Mouse (Mus musculus) neural tube, embryonic 11.5 days (tissue): ENCODE results near the gene Inka2. TPM values are rescaled to one million over a fixed set of nuclear protein-coding genes. Genes with fewer than 3 reads are reported as not detected.

Source experiments
- ATAC-seq: fragments of 200-750 bp; cut with Nextera tagmentation; 2 replicates; pipeline ENCODE4 v1.8.0; 2017; ENCODE audit warnings: moderate number of reproducible peaks, mild to moderate bottlenecking, moderate TSS enrichment, moderate library complexity; ENCODE audit not compliant: insufficient read depth, low FRiP score, low TSS enrichment
- DNase-seq: peaks from one replicate; pipeline ENCODE4 v3.0.0-alpha.2; 2015; ENCODE audit warnings: low spot score
- H3K27ac ChIP-seq: fragments of 300-500 bp; sonication (generic); 2 replicates; pipeline ENCODE4 v1.5.1; 2014; ENCODE audit warnings: low read depth, mild to moderate bottlenecking, low read length
- H3K27me3 ChIP-seq: fragments of 300-500 bp; sonication (generic); 2 replicates; pipeline ENCODE4 v1.6.1; 2014; ENCODE audit warnings: mild to moderate bottlenecking, low read length, mixed read lengths; ENCODE audit not compliant: control insufficient read depth, insufficient read depth
- H3K36me3 ChIP-seq: fragments of 300-500 bp; sonication (generic); 2 replicates; pipeline ENCODE4 v1.6.1; 2014; ENCODE audit warnings: mild to moderate bottlenecking, low read length, moderate library complexity, mixed read lengths; ENCODE audit not compliant: control insufficient read depth, insufficient read depth
- H3K4me1 ChIP-seq: fragments of 300-500 bp; sonication (generic); 2 replicates; pipeline ENCODE4 v1.6.1; 2014; ENCODE audit warnings: low read length, mixed read lengths; ENCODE audit not compliant: control insufficient read depth, insufficient read depth
- H3K4me2 ChIP-seq: fragments of 300-500 bp; sonication (generic); 2 replicates; pipeline ENCODE4 v1.6.1; 2014; ENCODE audit warnings: low read depth, mild to moderate bottlenecking, moderate library complexity
- H3K4me3 ChIP-seq: fragments of 300-500 bp; sonication (generic); 2 replicates; pipeline ENCODE4 v1.5.1; 2014; ENCODE audit warnings: low read depth, low read length
- H3K9ac ChIP-seq: fragments of 300-500 bp; sonication (generic); 2 replicates; pipeline ENCODE4 v1.6.1; 2014; ENCODE audit warnings: mild to moderate bottlenecking, low read length
- H3K9me3 ChIP-seq: fragments of 300-500 bp; sonication (generic); 2 replicates; pipeline ENCODE4 v1.6.1; 2016; ENCODE audit warnings: low read length; ENCODE audit not compliant: control insufficient read depth
- WGBS: fragments of 180-500 bp; shearing (Covaris S2); extraction: QIAGEN DNeasy Blood & Tissue Kit; methylation state at CpG from one replicate; pipeline ENCODE4 v1.1.7; 2014; 5-methylcytosine and 5-hydroxymethylcytosine counted together
- polyA plus RNA-seq: library from polyadenylated mRNA; unstranded; fragments of >200 nt; fragmentation: Nextera tagmentation; extraction: Ambion mirVana; gene quantifications from 2 replicates; pipeline ENCODE4 v1.2.1, GENCODE M21; 2014

Inka2 gene
- polyA plus RNA-seq, 1 experiment from 2014 or later, result 1.8 TPM

- no peak for ATAC-seq
- Histone ChIP-seq H3K4me1 (no peaks in the 10 kb centered on the region), H3K9ac (no peak overlapping the region), H3K4me3 (no peak overlapping the region), H3K9me3 (no peaks in the 10 kb centered on the region), H3K27me3 (no peaks in the 10 kb centered on the region), H3K27ac (no peak overlapping the region), H3K4me2 (no peak overlapping the region), H3K36me3 (no peaks in the 10 kb centered on the region)
- DNase-seq, result no peak
- 94% methylated on average over 4 of the region's 4 CpGs for WGBS
These were observed 29.1 kb downstream of the Inka2 start for GRCm38 (mm10) chr3:105733538-105733937.

- no peak overlapping the region for H3K4me3 ChIP-seq
- H3K27me3 ChIP-seq, result no peaks in the 10 kb centered on the region
- H3K4me2 ChIP-seq, result no peak overlapping the region
- no peak for DNase-seq
- no peak for ATAC-seq
- no peak overlapping the region for H3K9ac ChIP-seq
- H3K36me3 ChIP-seq, result no peaks in the 10 kb centered on the region
- no peaks in the 10 kb centered on the region for H3K4me1 ChIP-seq
- no peak overlapping the region for H3K27ac ChIP-seq
- H3K9me3 ChIP-seq, result no peaks in the 10 kb centered on the region
These were observed 30.9 kb downstream of the Inka2 start for GRCm38 (mm10) chr3:105735285-105735684.

DNA sequence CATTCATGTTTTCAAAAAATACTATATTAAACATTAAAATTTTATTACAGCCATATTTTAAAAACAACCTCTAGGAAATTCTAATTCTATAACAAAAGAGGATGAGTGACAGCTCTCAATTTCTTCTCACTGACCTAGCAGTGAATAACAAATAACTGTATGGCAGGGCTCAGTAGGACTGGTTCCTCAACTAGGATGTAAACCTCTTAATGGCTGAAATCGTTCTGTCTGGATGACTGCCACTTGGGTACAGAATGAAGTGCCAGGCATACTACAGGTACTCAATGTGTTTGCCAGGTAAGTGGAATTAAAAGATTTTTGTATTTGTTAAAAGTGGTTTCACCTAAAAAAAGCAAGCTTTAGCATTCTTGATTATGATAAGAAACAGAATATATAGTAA, 31.7 kb downstream of the Inka2 start:
- DNase-seq, result no peak
- no peak overlapping the region for H3K4me2 ChIP-seq
- WGBS, result 98% methylated on average over 1 of the region's 1 CpGs
- H3K27me3 ChIP-seq, result no peaks in the 10 kb centered on the region
- H3K9ac ChIP-seq, result no peak overlapping the region
- H3K36me3 ChIP-seq, result no peaks in the 10 kb centered on the region
- no peaks in the 10 kb centered on the region for H3K4me1 ChIP-seq
- no peaks in the 10 kb centered on the region for H3K9me3 ChIP-seq
- no peak overlapping the region for H3K27ac ChIP-seq
- ATAC-seq, result no peak
- no peak overlapping the region for H3K4me3 ChIP-seq

DNA sequence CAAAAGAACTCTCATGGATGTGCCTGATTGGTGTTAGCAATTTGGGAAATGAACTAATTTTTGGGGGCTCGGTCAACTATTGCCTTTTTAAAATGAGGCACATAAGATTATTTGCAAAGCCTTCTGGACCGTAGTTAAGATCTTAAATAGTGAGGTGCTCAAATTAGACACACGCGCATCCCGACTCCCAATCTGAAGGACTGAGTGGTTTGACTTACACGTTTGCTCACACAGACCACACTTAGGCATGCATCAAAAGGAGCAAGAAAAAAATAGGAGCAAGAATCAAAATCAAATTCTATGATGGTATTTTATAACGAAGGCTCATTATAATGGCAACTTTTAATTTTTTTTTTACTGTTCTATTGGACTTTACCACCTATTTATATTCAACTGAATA, 32.7 kb downstream of the Inka2 start:
- Histone ChIP-seq H3K9ac (no peak overlapping the region), H3K9me3 (no peaks in the 10 kb centered on the region), H3K4me3 (no peak overlapping the region), H3K4me2 (no peak overlapping the region), H3K36me3 (no peaks in the 10 kb centered on the region), H3K27ac (no peak overlapping the region), H3K27me3 (no peaks in the 10 kb centered on the region), H3K4me1 (no peaks in the 10 kb centered on the region)
- WGBS, result 92% methylated on average over 7 of the region's 7 CpGs
- DNase-seq (no peak), ATAC-seq (no peak)

- ATAC-seq (no peak), DNase-seq (no peak)
- Histone ChIP-seq H3K4me2 (no peak overlapping the region), H3K4me1 (no peaks in the 10 kb centered on the region), H3K9ac (no peak overlapping the region), H3K27ac (no peak overlapping the region), H3K27me3 (no peaks in the 10 kb centered on the region), H3K9me3 (no peaks in the 10 kb centered on the region), H3K36me3 (no peaks in the 10 kb centered on the region), H3K4me3 (no peak overlapping the region)
- 71% methylated on average over 3 of the region's 3 CpGs for WGBS
These were observed 33.3 kb downstream of the Inka2 start for GRCm38 (mm10) chr3:105737666-105738065.

DNA sequence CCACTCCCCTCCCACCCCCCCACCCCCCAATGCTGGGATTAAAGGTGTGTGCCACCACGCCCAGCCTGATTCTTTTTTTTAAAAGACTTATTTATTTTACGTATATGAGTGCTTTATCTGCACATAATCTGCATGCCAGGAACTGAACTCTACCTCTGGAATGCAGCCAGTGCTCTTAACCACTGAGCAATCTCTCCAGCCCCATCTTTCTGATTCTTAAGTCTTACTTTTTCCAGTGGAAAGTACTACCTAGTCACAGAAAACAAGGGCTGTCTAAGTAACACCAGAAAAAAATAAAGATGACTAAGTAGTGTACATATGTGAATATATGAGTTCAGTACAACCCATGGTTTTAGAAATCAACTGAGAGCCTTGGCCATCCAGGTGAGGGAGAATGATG, 42.1 kb downstream of the Inka2 start:
- DNase-seq, result no peak
- no peak overlapping the region for H3K27ac ChIP-seq
- no peak for ATAC-seq
- no peak overlapping the region for H3K4me3 ChIP-seq
- H3K4me1 ChIP-seq, result no peaks in the 10 kb centered on the region
- no peaks in the 10 kb centered on the region for H3K9me3 ChIP-seq
- H3K4me2 ChIP-seq, result no peak overlapping the region
- no peak overlapping the region for H3K9ac ChIP-seq
- no peaks in the 10 kb centered on the region for H3K27me3 ChIP-seq
- H3K36me3 ChIP-seq, result no peaks in the 10 kb centered on the region
- WGBS, result 95% methylated on average over 2 of the region's 2 CpGs

DNA sequence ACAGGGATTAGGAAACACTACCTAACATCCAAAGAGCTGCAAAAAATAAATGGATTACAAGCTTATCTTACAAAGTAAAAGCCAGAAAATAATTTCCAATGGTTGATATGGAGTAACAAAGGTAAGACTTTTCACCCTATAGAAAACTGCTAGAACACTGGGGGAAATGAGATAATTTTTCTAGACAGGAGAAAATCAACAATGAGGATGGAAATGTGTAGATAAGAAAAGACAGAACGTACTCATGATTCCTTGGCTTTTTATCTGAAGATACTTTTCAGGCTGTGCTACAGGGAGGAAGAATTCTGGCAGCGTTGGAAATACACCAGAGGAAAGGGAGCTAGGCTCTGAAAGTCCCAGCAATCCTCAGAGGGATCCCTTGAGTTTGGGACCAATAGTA, 46.4 kb downstream of the Inka2 start:
- H3K27ac ChIP-seq, result no peak overlapping the region
- no peak for ATAC-seq
- no peaks in the 10 kb centered on the region for H3K36me3 ChIP-seq
- no peak overlapping the region for H3K4me3 ChIP-seq
- no peaks in the 10 kb centered on the region for H3K9me3 ChIP-seq
- H3K27me3 ChIP-seq, result no peaks in the 10 kb centered on the region
- H3K9ac ChIP-seq, result no peak overlapping the region
- H3K4me2 ChIP-seq, result no peak overlapping the region
- DNase-seq, result no peak
- H3K4me1 ChIP-seq, result no peaks in the 10 kb centered on the region
- WGBS, result 93% methylated on average over 2 of the region's 2 CpGs

- WGBS, result 84% methylated on average over 3 of the region's 3 CpGs
- no peak overlapping the region for H3K4me3 ChIP-seq
These were observed 49.8 kb downstream of the Inka2 start for GRCm38 (mm10) chr3:105754184-105754583.

DNA sequence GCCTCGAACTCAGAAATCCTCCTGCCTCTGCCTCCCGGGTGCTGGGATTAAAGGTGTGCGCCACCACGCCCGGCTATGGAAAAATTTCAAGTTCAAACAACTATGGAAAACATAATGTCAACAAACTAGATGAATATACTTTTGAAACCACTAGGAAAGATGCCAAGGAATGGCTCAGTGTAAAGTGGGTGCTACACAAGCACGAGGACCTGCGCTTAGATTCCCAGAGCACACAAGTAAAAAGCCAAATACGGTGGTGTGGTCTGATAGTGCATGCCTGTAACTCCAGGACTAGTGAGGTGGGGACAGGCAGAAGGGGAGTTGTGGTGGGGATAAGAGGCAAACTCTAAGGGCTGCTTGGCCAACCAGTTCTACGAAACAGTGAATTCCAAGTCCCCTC, 50.7 kb downstream of the Inka2 start:
- H3K9ac ChIP-seq, result no peak overlapping the region
- no peaks in the 10 kb centered on the region for H3K4me1 ChIP-seq
- H3K36me3 ChIP-seq, result no peaks in the 10 kb centered on the region
- no peak for DNase-seq
- no peaks in the 10 kb centered on the region for H3K27me3 ChIP-seq
- no peak for ATAC-seq
- no peak overlapping the region for H3K4me3 ChIP-seq
- 94% methylated on average over 9 of the region's 9 CpGs for WGBS
- H3K27ac ChIP-seq, result no peak overlapping the region
- H3K9me3 ChIP-seq, result no peaks in the 10 kb centered on the region
- H3K4me2 ChIP-seq, result no peak overlapping the region

More at GRCm38 (mm10) chr3:105754184-105754583, 49.8 kb downstream of the Inka2 start:
- Histone ChIP-seq H3K9ac (no peak overlapping the region), H3K9me3 (no peaks in the 10 kb centered on the region), H3K27ac (no peak overlapping the region), H3K27me3 (no peaks in the 10 kb centered on the region), H3K4me2 (no peak overlapping the region), H3K4me1 (no peaks in the 10 kb centered on the region), H3K36me3 (no peaks in the 10 kb centered on the region)
- ATAC-seq (no peak), DNase-seq (no peak)
